Mouse (Mus musculus): ENCODE measurements around the gene Gm44596. TPM values are rescaled to one million over a fixed set of nuclear protein-coding genes. Genes with fewer than 3 reads are reported as not detected.

Gene Gm44596
- polyA plus RNA-seq, 1 experiment from 2014 or later = not detected

DNA sequence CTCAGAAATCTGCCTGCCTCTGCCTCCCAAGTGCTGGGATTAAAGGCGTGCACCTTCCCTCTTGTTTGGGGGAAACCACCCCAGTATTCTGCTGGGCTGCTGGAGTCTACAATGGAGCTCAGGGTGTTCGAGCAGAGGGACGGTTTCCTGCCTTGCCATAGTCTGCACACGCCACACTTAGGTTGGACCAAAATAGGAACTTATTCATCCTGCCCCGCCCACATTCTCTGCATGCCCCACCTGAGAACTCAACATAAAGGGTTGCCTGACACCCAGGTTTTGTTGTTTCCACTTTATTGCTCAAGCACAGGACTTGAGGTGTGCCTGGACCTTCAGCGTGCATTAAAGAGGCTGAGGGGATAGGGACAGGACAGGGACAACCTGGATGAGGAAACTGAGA is 54.5 kb downstream of the Gm44596 start:
- Histone ChIP-seq H3K9me3 (replicated peaks) (no peaks in the 10 kb centered on the region), H3K4me3 (replicated peaks) (no peak overlapping the region), H3K4me1 (replicated peaks) (peaks cover 23% of the 10 kb centered on the region), H3K4me2 (no peak overlapping the region), H3K27ac (replicated peaks) (no peak overlapping the region), H3K36me3 (replicated peaks) (peaks cover 67% of the 10 kb centered on the region), H3K27me3 (no peaks in the 10 kb centered on the region), H3K9ac (no peak overlapping the region)
- WGBS (ENCODE audit: insufficient replicate concordance) = 61% methylated on average over 6 of the region's 6 CpGs
- ATAC-seq (ENCODE audit: insufficient read depth) = no peak

DNA sequence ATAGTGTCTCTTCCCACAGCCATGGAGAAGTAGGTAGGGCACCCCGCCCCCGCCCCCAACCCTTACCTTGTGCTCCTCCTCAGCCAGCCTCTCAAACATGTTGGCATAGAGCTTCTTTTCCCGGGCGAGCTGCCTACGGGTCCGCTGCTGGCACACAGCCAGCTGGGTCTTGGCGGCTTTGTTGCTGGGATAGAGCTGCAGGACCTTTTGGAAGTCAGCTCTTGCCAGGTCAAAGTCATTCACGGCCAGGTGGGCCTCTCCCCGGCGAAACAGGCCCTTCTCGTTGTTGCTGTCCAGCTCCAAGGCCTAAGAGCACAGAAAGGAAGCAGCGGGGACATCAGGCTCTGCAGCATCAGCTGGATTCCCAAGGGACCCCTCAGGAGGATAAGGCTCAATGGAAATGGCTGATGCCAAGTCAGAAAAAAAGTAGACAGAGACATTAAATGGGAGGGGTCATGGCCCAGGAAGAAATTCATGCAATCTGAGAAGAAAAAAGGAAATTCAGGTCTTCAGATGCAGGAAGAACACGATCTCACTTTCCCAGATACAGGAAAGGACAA is 57.1 kb downstream of the Gm44596 start:
- no peak overlapping the region for H3K4me2 ChIP-seq
- no peak overlapping the region for H3K27ac ChIP-seq (replicated peaks)
- no peak overlapping the region for H3K9ac ChIP-seq
- no peaks in the 10 kb centered on the region for H3K9me3 ChIP-seq (replicated peaks)
- H3K27me3 ChIP-seq = no peaks in the 10 kb centered on the region
- H3K36me3 ChIP-seq (replicated peaks) = peaks cover 85% of the 10 kb centered on the region
- H3K4me1 ChIP-seq (replicated peaks) = peaks cover 40% of the 10 kb centered on the region
- H3K4me3 ChIP-seq (replicated peaks) = no peak overlapping the region
- 86% methylated on average over 13 of the region's 13 CpGs for WGBS (ENCODE audit: insufficient replicate concordance)
- ATAC-seq (ENCODE audit: insufficient read depth) = no peak

DNA sequence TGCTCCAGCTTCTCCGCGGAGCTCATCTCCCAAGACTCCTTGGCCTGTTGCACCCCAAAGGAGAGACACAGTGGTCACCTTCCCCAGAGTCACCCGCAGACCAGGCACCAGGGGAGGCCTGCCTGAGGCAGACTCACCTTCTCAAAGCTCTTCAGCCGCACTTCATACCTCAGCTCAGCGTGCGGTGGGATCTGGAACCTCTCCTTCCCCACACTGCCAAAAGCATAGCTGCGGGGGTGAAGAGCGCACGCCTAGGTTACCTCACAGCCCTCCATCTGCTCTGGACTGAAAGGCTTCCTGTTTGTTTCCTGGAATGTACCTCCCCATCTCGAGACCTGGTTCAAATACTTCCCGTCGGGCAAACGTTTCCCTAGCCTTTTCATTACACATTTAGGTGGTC is 58.3 kb downstream of the Gm44596 start:
- H3K36me3 ChIP-seq (replicated peaks) = peaks cover 78% of the 10 kb centered on the region
- H3K27ac ChIP-seq (replicated peaks) = no peak overlapping the region
- no peak overlapping the region for H3K4me3 ChIP-seq (replicated peaks)
- no peak overlapping the region for H3K9ac ChIP-seq
- no peaks in the 10 kb centered on the region for H3K27me3 ChIP-seq
- H3K4me2 ChIP-seq = no peak overlapping the region
- no peak for ATAC-seq (ENCODE audit: insufficient read depth)
- H3K4me1 ChIP-seq (replicated peaks) = peaks cover 49% of the 10 kb centered on the region
- H3K9me3 ChIP-seq (replicated peaks) = no peaks in the 10 kb centered on the region
- 87% methylated on average over 13 of the region's 13 CpGs for WGBS (ENCODE audit: insufficient replicate concordance)

DNA sequence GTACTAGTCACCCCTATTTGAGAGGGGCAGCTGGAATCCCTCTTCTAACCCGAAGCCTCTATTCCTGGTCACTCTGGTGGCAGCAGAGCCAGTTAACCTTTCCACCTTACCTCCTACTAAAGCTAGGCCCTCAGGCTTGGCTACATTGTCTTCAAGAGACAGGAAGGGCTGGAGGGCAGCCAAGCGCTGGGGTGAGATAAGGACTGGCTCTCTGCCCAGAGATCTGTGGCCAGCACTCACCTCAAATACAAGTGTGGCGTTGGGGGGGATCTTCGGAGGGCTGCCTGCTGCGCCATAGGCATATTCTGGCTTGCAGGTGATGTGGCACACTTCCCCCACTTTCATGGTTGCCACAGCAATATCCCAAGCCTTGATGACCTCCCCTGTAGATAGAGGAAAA is 60.2 kb downstream of the Gm44596 start:
- Histone ChIP-seq H3K4me3 (replicated peaks) (no peak overlapping the region), H3K9me3 (replicated peaks) (no peaks in the 10 kb centered on the region), H3K4me1 (replicated peaks) (peaks cover 52% of the 10 kb centered on the region), H3K9ac (no peak overlapping the region), H3K27ac (replicated peaks) (no peak overlapping the region), H3K4me2 (0 out of 2 replicates have a peak overlapping the region, but pooled peaks have one; percentile 8), H3K36me3 (replicated peaks) (peaks cover 61% of the 10 kb centered on the region), H3K27me3 (no peaks in the 10 kb centered on the region)
- ATAC-seq (ENCODE audit: insufficient read depth) = no peak
- WGBS (ENCODE audit: insufficient replicate concordance) = 47% methylated on average over 5 of the region's 5 CpGs

DNA sequence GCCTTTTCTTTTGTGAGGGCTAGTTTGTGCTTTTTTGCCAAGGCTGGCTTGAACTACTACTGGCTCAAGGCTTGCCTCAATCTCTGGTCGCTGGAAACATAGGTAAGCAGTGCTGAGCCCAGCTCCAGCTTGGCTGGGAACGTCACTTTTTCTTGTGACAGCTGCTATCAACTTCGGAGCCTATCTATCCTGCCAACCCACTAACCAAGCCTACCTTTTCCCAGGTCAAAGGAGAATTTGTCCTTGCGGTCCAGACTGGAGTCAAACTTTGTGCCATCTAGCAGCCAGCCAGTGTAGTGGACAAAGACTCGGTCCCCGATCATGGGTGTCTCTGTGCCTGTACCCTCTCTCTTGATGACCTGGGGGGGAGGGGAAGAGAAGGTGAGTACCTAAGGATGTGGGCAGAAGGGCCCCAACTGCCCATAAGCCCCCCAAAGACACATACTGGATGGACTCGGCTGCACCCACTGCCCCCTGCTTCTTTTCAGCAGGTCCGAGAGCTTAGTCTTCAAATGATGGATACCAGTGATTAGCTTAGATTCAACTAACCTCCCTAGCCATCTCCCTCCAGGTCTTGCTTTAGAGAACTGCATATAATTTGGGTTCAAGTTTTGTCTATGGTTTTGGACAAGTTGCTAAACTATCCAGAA is 61.2 kb downstream of the Gm44596 start:
- H3K36me3 ChIP-seq (replicated peaks) = peaks cover 51% of the 10 kb centered on the region
- H3K4me3 ChIP-seq (replicated peaks) = peak overlapping the region; percentile 90
- H3K27ac ChIP-seq (replicated peaks) = no peak overlapping the region
- 74% methylated on average over 8 of the region's 8 CpGs for WGBS (ENCODE audit: insufficient replicate concordance)
- no peaks in the 10 kb centered on the region for H3K9me3 ChIP-seq (replicated peaks)
- peak overlapping the region; percentile 88; the same call in 1 of the 2 replicates for H3K9ac ChIP-seq
- H3K27me3 ChIP-seq = no peaks in the 10 kb centered on the region
- peak overlapping the region; percentile 100 for H3K4me2 ChIP-seq
- peaks cover 53% of the 10 kb centered on the region for H3K4me1 ChIP-seq (replicated peaks)
- ATAC-seq (ENCODE audit: insufficient read depth) = no peak

DNA sequence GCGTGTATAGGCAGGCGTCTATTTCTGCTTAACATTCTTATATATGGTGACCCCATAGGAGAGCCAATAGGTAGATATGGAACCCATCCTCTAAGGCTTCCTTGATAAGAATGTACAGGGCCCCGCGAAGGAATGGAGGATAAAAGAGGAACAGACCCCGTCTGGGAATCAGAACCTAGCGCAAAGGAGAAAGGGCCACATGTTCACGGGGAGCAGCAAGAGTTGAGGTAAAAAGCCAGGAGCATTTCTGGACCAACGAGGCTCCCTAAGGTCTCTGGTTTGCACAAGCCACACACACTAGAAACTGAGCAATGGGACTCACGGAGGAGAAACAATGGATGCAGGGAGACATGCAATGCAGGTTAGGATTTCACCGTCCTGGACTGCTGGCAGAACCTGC is 62.0 kb downstream of the Gm44596 start:
- WGBS (ENCODE audit: insufficient replicate concordance) = under 1% methylated on average over 10 of the region's 10 CpGs
- Histone ChIP-seq H3K36me3 (replicated peaks) (peaks cover 43% of the 10 kb centered on the region), H3K27me3 (no peaks in the 10 kb centered on the region), H3K4me2 (peak overlapping the region; percentile 100), H3K4me1 (replicated peaks) (peaks cover 53% of the 10 kb centered on the region), H3K9me3 (replicated peaks) (no peaks in the 10 kb centered on the region), H3K27ac (replicated peaks) (peak overlapping the region; percentile 88), H3K9ac (peak overlapping the region; percentile 88), H3K4me3 (replicated peaks) (peak overlapping the region; percentile 90)
- ATAC-seq (ENCODE audit: insufficient read depth) = no peak

GRCm38 (mm10) chr6:128437731-128438316 is 62.5 kb downstream of the Gm44596 start:
- Histone ChIP-seq H3K4me1 (replicated peaks) (peaks cover 53% of the 10 kb centered on the region), H3K9ac (peak overlapping the region; percentile 88), H3K4me3 (replicated peaks) (peak overlapping the region; percentile 90), H3K27ac (replicated peaks) (peak overlapping the region; percentile 88), H3K36me3 (replicated peaks) (peaks cover 37% of the 10 kb centered on the region), H3K4me2 (peak overlapping the region; percentile 100), H3K9me3 (replicated peaks) (no peaks in the 10 kb centered on the region), H3K27me3 (no peaks in the 10 kb centered on the region)
- peak; percentile 72 for ATAC-seq (ENCODE audit: insufficient read depth)
- WGBS (ENCODE audit: insufficient replicate concordance) = under 1% methylated on average over 50 of the region's 52 CpGs

DNA sequence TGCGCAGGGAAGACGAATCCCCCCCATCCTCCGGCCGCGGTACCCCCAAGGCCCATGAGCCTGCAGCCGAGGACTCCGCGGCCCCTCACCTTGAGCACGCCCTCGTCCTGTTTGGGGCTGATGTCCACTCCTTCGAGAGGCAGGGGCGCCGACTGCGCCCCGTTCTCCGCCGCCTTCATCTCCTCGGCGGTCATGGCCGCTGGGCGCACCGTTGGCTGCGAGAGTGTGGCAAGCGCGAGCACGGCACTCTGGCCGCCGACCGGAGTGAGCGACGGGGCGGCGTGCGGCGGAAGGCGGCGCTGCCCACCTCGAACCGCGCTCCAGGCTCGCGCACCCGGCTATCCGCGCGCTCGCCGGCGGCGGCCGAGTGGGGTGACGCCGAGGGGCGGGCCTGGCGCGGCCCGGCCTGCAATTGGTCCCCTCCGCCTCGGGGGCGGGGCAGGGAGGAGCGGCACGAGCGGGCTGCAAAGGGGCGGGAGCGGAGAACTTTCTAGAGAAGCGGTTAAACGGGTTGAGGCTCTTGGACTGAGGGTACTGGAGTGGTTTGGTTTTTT is 63.1 kb downstream of the Gm44596 start, which contains the start of gene Fkbp4:
TSS of gene Fkbp4 (minus strand) at position 361 of the 554 bp plus-strand sequence.
- H3K9me3 ChIP-seq (replicated peaks) = no peaks in the 10 kb centered on the region
- H3K36me3 ChIP-seq (replicated peaks) = peaks cover 32% of the 10 kb centered on the region
- peak within 1 kb of the TSS; percentile 88 for H3K27ac ChIP-seq (replicated peaks)
- H3K4me3 ChIP-seq (replicated peaks) = peak within 1 kb of the TSS; percentile 90
- WGBS (ENCODE audit: insufficient replicate concordance) = under 1% methylated on average over 65 of the region's 67 CpGs
- peak within 1 kb of the TSS; percentile 88 for H3K9ac ChIP-seq
- H3K4me1 ChIP-seq (replicated peaks) = peaks cover 53% of the 10 kb centered on the region
- H3K4me2 ChIP-seq = peak within 1 kb of the TSS; percentile 100
- ATAC-seq (ENCODE audit: insufficient read depth) = peak; percentile 93
- no peaks in the 10 kb centered on the region for H3K27me3 ChIP-seq

GRCm38 (mm10) chr6:128438871-128439341 is 63.6 kb downstream of the Gm44596 start:
- Histone ChIP-seq H3K27me3 (no peaks in the 10 kb centered on the region), H3K9me3 (replicated peaks) (no peaks in the 10 kb centered on the region), H3K4me3 (replicated peaks) (peak overlapping the region; percentile 90), H3K9ac (peak overlapping the region; percentile 88), H3K27ac (replicated peaks) (peak overlapping the region; percentile 51; the same call in 1 of the 2 replicates), H3K4me1 (replicated peaks) (peaks cover 53% of the 10 kb centered on the region), H3K36me3 (replicated peaks) (peaks cover 26% of the 10 kb centered on the region), H3K4me2 (peak overlapping the region; percentile 100)
- WGBS (ENCODE audit: insufficient replicate concordance) = 18% methylated on average over 18 of the region's 18 CpGs
- ATAC-seq (ENCODE audit: insufficient read depth) = peak; percentile 41

DNA sequence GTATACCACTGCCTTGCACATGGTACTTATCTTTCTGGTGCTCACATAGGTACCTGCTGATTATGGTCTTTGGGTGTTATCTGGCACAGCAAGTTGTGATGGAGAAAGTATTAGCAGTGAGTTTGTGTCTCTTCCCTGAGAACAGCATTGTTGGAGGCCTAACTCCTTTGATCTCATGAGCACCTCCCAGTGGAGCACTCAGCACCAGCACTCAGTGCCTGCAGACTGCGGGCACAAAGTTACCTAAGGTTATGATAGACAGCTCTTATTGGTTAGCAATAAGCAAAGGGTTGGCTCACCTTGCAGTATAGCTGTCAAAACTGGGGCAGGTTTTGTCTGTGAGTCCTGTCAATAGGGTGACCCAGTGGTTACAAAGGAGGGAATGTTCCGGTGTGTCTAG is 64.9 kb downstream of the Gm44596 start:
- no peak for ATAC-seq (ENCODE audit: insufficient read depth)
- Histone ChIP-seq H3K27ac (replicated peaks) (0 out of 2 replicates have a peak overlapping the region, but pooled peaks have one; percentile 16), H3K9me3 (replicated peaks) (no peaks in the 10 kb centered on the region), H3K36me3 (replicated peaks) (peaks cover 13% of the 10 kb centered on the region), H3K4me1 (replicated peaks) (peaks cover 57% of the 10 kb centered on the region), H3K9ac (no peak overlapping the region), H3K4me3 (replicated peaks) (no peak overlapping the region), H3K27me3 (no peaks in the 10 kb centered on the region), H3K4me2 (no peak overlapping the region)
- WGBS (ENCODE audit: insufficient replicate concordance) = 75% methylated on average over 2 of the region's 2 CpGs
